9 mouse cellular contexts compared by ENCODE assay signal in the genomic region with DNA sequence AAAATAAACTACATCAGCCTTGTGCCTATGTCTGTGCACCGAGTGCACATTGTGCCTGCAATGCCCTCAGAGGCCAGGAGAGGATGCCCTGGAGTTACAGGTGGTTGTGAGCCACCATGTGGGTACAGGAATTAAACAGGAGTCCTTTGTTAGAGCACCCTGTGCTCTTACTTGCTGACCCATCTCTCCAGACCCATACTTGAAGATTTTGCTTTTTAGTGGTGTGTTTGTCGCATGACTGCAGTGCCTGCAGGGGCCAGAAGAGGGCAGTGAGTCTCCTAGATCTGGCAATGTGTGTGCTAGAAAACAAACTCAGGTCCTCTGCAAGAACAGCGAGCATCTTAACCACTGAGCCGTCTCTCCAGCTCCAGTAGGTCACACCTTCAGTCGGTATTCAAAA. TPM values are rescaled to one million over a fixed set of nuclear protein-coding genes. Genes with fewer than 3 reads are reported as not detected.
DNase-seq lines count a peak whose midpoint lies in the region; ATAC-seq and TF ChIP-seq lines count a peak whose summit lies in the region.
"Had no signal": no experiment of that assay in that cellular context is flagged by ENCODE, and none has a peak within 500 bp of the region (broad histone marks: within the 10 kb centered on the region; RNA-seq: fewer than 3 reads in every experiment).

No protein-coding gene starts in this region.

- peak; percentile 77 to 92 (median 79) for TF ChIP-seq CTCF in MEL (IDR thresholded peaks at IDR 0.05 in 2 of 3, conservative IDR thresholded peaks at IDR 0.05 in 1 of 3; ENCODE audit: control insufficient read depth in 1 of 3, insufficient read depth in 1 of 3, low read depth in 2 of 3, low read length in 3 of 3, poor library complexity in 1 of 3, severe bottlenecking in 1 of 3)

- H3K9ac ChIP-seq in hindbrain, embryonic 12.5 days: no peak overlapping the region
- 0 out of 2 replicates have a peak overlapping the region, but pooled peaks have one; percentile 21 for H3K9ac ChIP-seq in MEL (ENCODE audit: control insufficient read depth, low read depth, low read length, poor library complexity, severe bottlenecking)

- 58% methylated on average over 5 of the region's 5 CpGs for WGBS in hindbrain, embryonic 10.5 days
- 63% methylated on average over 5 of the region's 5 CpGs for whole genome bisulfite sequencing in hindbrain, embryonic 12.5 days

- H3K4me1 ChIP-seq in hindbrain, embryonic 10.5 days (replicated peaks): peaks cover 10% of the 10 kb centered on the region
- H3K4me1 ChIP-seq in hindbrain, embryonic 12.5 days: peaks cover 8% of the 10 kb centered on the region
- peaks cover 0 to 10% of the 10 kb centered on the region in 2 experiments; a peak in 3 of 4 replicates for H3K4me1 ChIP-seq in MEL (ENCODE audit: control insufficient read depth in 1 of 2, insufficient read depth in 2 of 2, low read length in 2 of 2)

- H3K36me3 ChIP-seq in hindbrain, embryonic 10.5 days: peaks cover 11% of the 10 kb centered on the region
- H3K36me3 ChIP-seq in hindbrain, embryonic 12.5 days: peaks cover 6% of the 10 kb centered on the region; the same call in 1 of the 2 replicates
- peaks cover 0 to 9% of the 10 kb centered on the region in 2 experiments; a peak in 2 of 4 replicates for H3K36me3 ChIP-seq in MEL (ENCODE audit: control insufficient read depth in 1 of 2, insufficient read depth in 2 of 2, low read length in 2 of 2)

- ATAC-seq in hindbrain, embryonic 12.5 days (ENCODE audit: low FRiP score): no peak
- ATAC-seq in megakaryocyte-erythroid progenitor cell, adult 5-6 weeks (replicated peaks; ENCODE audit: low FRiP score, low TSS enrichment, poor library complexity, severe bottlenecking): peak; percentile 66

- peaks cover 10% of the 10 kb centered on the region for H3K79me2 ChIP-seq in MEL (ENCODE audit: control insufficient read depth, insufficient read depth, low read length, poor library complexity)

- no peak overlapping the region for H3K4me3 ChIP-seq in hindbrain, embryonic 10.5 days
- H3K4me3 ChIP-seq in hindbrain, embryonic 12.5 days: no peak overlapping the region
- H3K4me3 ChIP-seq in MEL (ENCODE audit: control insufficient read depth in 1 of 2, insufficient read depth in 1 of 2, low read depth in 2 of 2, low read length in 2 of 2): no peak overlapping the region

- peak; percentile 70 for TF ChIP-seq RAD21 in MEL (IDR thresholded peaks at IDR 0.05; ENCODE audit: low read depth, low read length)

- no peak overlapping the region for H3K4me2 ChIP-seq in hindbrain, embryonic 12.5 days (replicated peaks)

- peak; percentile 57 for DNase-seq in hindbrain, embryonic 10.5 days (ENCODE audit: low spot score)
- DNase-seq in 3T3-L1 (ENCODE audit: low read depth, low spot score) (peak; percentile 78), MEL (ENCODE audit: low read depth, low spot score) (peak; percentile 88)
- peak; percentile 10 to 17 for DNase-seq in cerebellum, adult 18-20 months
- peak; percentile 16 for DNase-seq in hindlimb bud, embryonic 11.5 days (ENCODE audit: extremely low spot score, low read depth, low spot score)
- peak; percentile 73 for DNase-seq in thymus, postnatal 25 days

- no peak overlapping the region for H3K27ac ChIP-seq in hindbrain, embryonic 10.5 days
- no peak overlapping the region for H3K27ac ChIP-seq in hindbrain, embryonic 12.5 days
- H3K27ac ChIP-seq in MEL (ENCODE audit: control insufficient read depth, low read depth, low read length): no peak overlapping the region
- H3K27ac ChIP-seq: macrophage had no signal

- no peaks in the 10 kb centered on the region for H3K9me3 ChIP-seq in hindbrain, embryonic 10.5 days
- H3K9me3 ChIP-seq in hindbrain, embryonic 12.5 days (replicated peaks): no peaks in the 10 kb centered on the region
- H3K9me3 ChIP-seq in MEL (replicated peaks; ENCODE audit: insufficient read depth, low read length): no peaks in the 10 kb centered on the region

- no peak for TF ChIP-seq POLR2A in MEL (IDR thresholded peaks at IDR 0.05; ENCODE audit: control insufficient read depth in 1 of 2, insufficient read depth in 1 of 2, low read depth in 1 of 2, low read length in 2 of 2, poor library complexity in 1 of 2)

- TF ChIP-seq EP300 in MEL (IDR thresholded peaks at IDR 0.05; ENCODE audit: low read depth in 1 of 2, low read length in 2 of 2): no peak

- no peaks in the 10 kb centered on the region for H3K27me3 ChIP-seq in hindbrain, embryonic 10.5 days (ENCODE audit: insufficient read depth, poor library complexity, severe bottlenecking)
- H3K27me3 ChIP-seq in hindbrain, embryonic 12.5 days: no peaks in the 10 kb centered on the region
- no peaks in the 10 kb centered on the region for H3K27me3 ChIP-seq in MEL (ENCODE audit: control insufficient read depth in 1 of 2, insufficient read depth in 2 of 2, low read length in 2 of 2)

TF ChIP-seq in MEL, 35 proteins besides CTCF, POLR2A, EP300 and RAD21:
- peak; percentile 59 for TF ChIP-seq SMC3 (IDR thresholded peaks at IDR 0.05; ENCODE audit: low read depth, low read length)
- peak; percentile 50 for TF ChIP-seq ZC3H11A (IDR thresholded peaks at IDR 0.05; ENCODE audit: low read depth, low read length)
- TF ChIP-seq ZKSCAN1 (IDR thresholded peaks at IDR 0.05; ENCODE audit: low read depth, low read length): no peak
- peak; percentile 43; the same call in 1 of the 2 replicates for TF ChIP-seq MYC (IDR thresholded peaks at IDR 0.05; ENCODE audit: low read depth, low read length)
- TF ChIP-seq CHD1 (IDR thresholded peaks at IDR 0.05; ENCODE audit: low read depth, low read length): no peak
- peak; percentile 35; the same call in 1 of the 2 replicates for TF ChIP-seq MXI1 (IDR thresholded peaks at IDR 0.05; ENCODE audit: low read depth, low read length)
TF ChIP-seq in MEL: peak in this region for 4.

RNA-seq across cellular contexts. Expression of gene Mtfmt, which starts 1.4 kb away (rescaled TPM):
- 20.5 TPM in 2 replicates for polyA plus RNA-seq in hindbrain, embryonic 10.5 days (2016; fragmentation: Nextera tagmentation; extraction: Ambion mirVana)
- 22.8 and 28.4 TPM in 2 replicates for polyA plus RNA-seq in hindbrain, embryonic 12.5 days (2016; fragmentation: Nextera tagmentation; extraction: Ambion mirVana)
- total RNA-seq in MEL (2012; rRNA removed): 10.6 and 10.9 TPM in 2 replicates
- polyA plus RNA-seq in MEL (2012; ENCODE audit: insufficient read depth in 1 of 2, insufficient read length in 2 of 2, low read depth in 1 of 2, low replicate concordance in 2 of 2, missing spikeins in 1 of 2): 10 to 100 TPM in 1 of 2 experiments, not detected in 1; 14.2 TPM
- 18.1 and 20.2 TPM in 2 replicates for total RNA-seq in megakaryocyte-erythroid progenitor cell, adult 5-6 weeks (2014; fragmentation: Nextera tagmentation)
- 14.9 and 15.4 TPM in 2 replicates for total RNA-seq in megakaryocyte-erythroid progenitor cell, adult 5-6 weeks (2017)

RNA-seq across cellular contexts. Expression of gene Slc51b, which starts 11.4 kb away (rescaled TPM):
- polyA plus RNA-seq in hindbrain, embryonic 10.5 days (2016; fragmentation: Nextera tagmentation; extraction: Ambion mirVana): not detected in 2 replicates
- not detected in 2 replicates for polyA plus RNA-seq in hindbrain, embryonic 12.5 days (2016; fragmentation: Nextera tagmentation; extraction: Ambion mirVana)
- not detected in 2 replicates for total RNA-seq in MEL (2012; rRNA removed)
- not detected for polyA plus RNA-seq in MEL (2012; ENCODE audit: insufficient read depth in 1 of 2, insufficient read length in 2 of 2, low read depth in 1 of 2, low replicate concordance in 2 of 2, missing spikeins in 1 of 2)
- not detected in 2 replicates for total RNA-seq in megakaryocyte-erythroid progenitor cell, adult 5-6 weeks (2014; fragmentation: Nextera tagmentation)
- not detected in 2 replicates for total RNA-seq in megakaryocyte-erythroid progenitor cell, adult 5-6 weeks (2017)
- polyA plus RNA-seq: macrophage had no signal

RNA-seq across cellular contexts. Expression of gene Spg21, which starts 26.6 kb away (rescaled TPM):
- polyA plus RNA-seq in hindbrain, embryonic 10.5 days (2016; fragmentation: Nextera tagmentation; extraction: Ambion mirVana): 98.2 and 102 TPM in 2 replicates
- 121 and 136 TPM in 2 replicates for polyA plus RNA-seq in hindbrain, embryonic 12.5 days (2016; fragmentation: Nextera tagmentation; extraction: Ambion mirVana)
- 21.7 and 22.7 TPM in 2 replicates for total RNA-seq in MEL (2012; rRNA removed)
- polyA plus RNA-seq in MEL (2012; ENCODE audit: insufficient read depth in 1 of 2, insufficient read length in 2 of 2, low read depth in 1 of 2, low replicate concordance in 2 of 2, missing spikeins in 1 of 2): 10 to 100 TPM in 1 of 2 experiments, not detected in 1; 25.9 TPM
- total RNA-seq in megakaryocyte-erythroid progenitor cell, adult 5-6 weeks (2014; fragmentation: Nextera tagmentation): 16.9 and 20.8 TPM in 2 replicates
- total RNA-seq in megakaryocyte-erythroid progenitor cell, adult 5-6 weeks (2017): 28.4 and 29.9 TPM in 2 replicates

RNA-seq across cellular contexts. Expression of gene Rasl12, which starts 35.8 kb away (rescaled TPM):
- polyA plus RNA-seq in hindbrain, embryonic 10.5 days (2016; fragmentation: Nextera tagmentation; extraction: Ambion mirVana): 6.3 and 7.8 TPM in 2 replicates
- polyA plus RNA-seq in hindbrain, embryonic 12.5 days (2016; fragmentation: Nextera tagmentation; extraction: Ambion mirVana): 7.8 and 8.4 TPM in 2 replicates
- 0.10 and 0.12 TPM in 2 replicates for total RNA-seq in MEL (2012; rRNA removed)
- under 1 TPM in 1 of 2 experiments, not detected in 1; 0.19 TPM for polyA plus RNA-seq in MEL (2012; ENCODE audit: insufficient read depth in 1 of 2, insufficient read length in 2 of 2, low read depth in 1 of 2, low replicate concordance in 2 of 2, missing spikeins in 1 of 2)
- total RNA-seq in megakaryocyte-erythroid progenitor cell, adult 5-6 weeks (2014; fragmentation: Nextera tagmentation): not detected in 2 replicates
- 0.46 TPM in 1 of 2 replicates, not detected in the other for total RNA-seq in megakaryocyte-erythroid progenitor cell, adult 5-6 weeks (2017)
- polyA plus RNA-seq: macrophage had no signal

RNA-seq across cellular contexts. Expression of gene Kbtbd13, which starts 42.7 kb away (rescaled TPM):
- polyA plus RNA-seq in hindbrain, embryonic 10.5 days (2016; fragmentation: Nextera tagmentation; extraction: Ambion mirVana): 0.80 and 0.85 TPM in 2 replicates
- 0.74 and 1.0 TPM in 2 replicates for polyA plus RNA-seq in hindbrain, embryonic 12.5 days (2016; fragmentation: Nextera tagmentation; extraction: Ambion mirVana)
- not detected in 2 replicates for total RNA-seq in MEL (2012; rRNA removed)
- not detected for polyA plus RNA-seq in MEL (2012; ENCODE audit: insufficient read depth in 1 of 2, insufficient read length in 2 of 2, low read depth in 1 of 2, low replicate concordance in 2 of 2, missing spikeins in 1 of 2)
- total RNA-seq in megakaryocyte-erythroid progenitor cell, adult 5-6 weeks (2014; fragmentation: Nextera tagmentation): not detected in 2 replicates
- total RNA-seq in megakaryocyte-erythroid progenitor cell, adult 5-6 weeks (2017): not detected in 2 replicates
- polyA plus RNA-seq: macrophage had no signal

Comparison
In these comparisons a context has a peak if more than half of its experiments do, and no peak if none do; other contexts are left out.
1. DNase-seq: peak in every context shown above with its lines; median percentile 88 in MEL; 78 in 3T3-L1; 73 in thymus, postnatal 25 days; 57 in hindbrain, embryonic 10.5 days; 16 in hindlimb bud, embryonic 11.5 days; 14 in cerebellum, adult 18-20 months.